Mouse (Mus musculus): ENCODE data around the gene Arhgdia. TPM values are rescaled to one million over a fixed set of nuclear protein-coding genes. Genes with fewer than 3 reads are reported as not detected.
A peak's percentile ranks its signal among the peaks of the same experiment; 100 is the strongest.

Arhgdia gene
- polyA plus RNA-seq, 1 experiment = 269 TPM

- Histone ChIP-seq H3K9ac (ENCODE audit: low read depth, poor library complexity, severe bottlenecking) (no peak overlapping the region), H3K27ac (ENCODE audit: insufficient read depth, low read length) (no peak overlapping the region), H3K4me1 (ENCODE audit: control insufficient read depth, insufficient read depth, low read length) (no peaks in the 10 kb centered on the region), H3K27me3 (ENCODE audit: control insufficient read depth, insufficient read depth, low read length, poor library complexity, severe bottlenecking) (0 out of 2 replicates have a peak, but pooled peaks cover 1% of the 10 kb centered on the region), H3K36me3 (ENCODE audit: control insufficient read depth, insufficient read depth, low read length, poor library complexity, severe bottlenecking) (no peaks in the 10 kb centered on the region), H3K9me3 (replicated peaks; ENCODE audit: control insufficient read depth, insufficient read depth, low read length, poor library complexity, severe bottlenecking) (no peaks in the 10 kb centered on the region), H3K4me3 (ENCODE audit: low read depth, low read length) (no peak overlapping the region)
- no peak for TF ChIP-seq EP300 (IDR thresholded peaks at IDR 0.05; ENCODE audit: insufficient read depth, low read depth, low read length)
Observed at GRCm38 (mm10) chr11:120534093-120534492, 47.3 kb downstream of the Arhgdia start.

GRCm38 (mm10) chr11:120531646-120532045 lies 49.8 kb downstream of the Arhgdia start:
- Histone ChIP-seq H3K4me3 (ENCODE audit: low read depth, low read length) (no peak overlapping the region), H3K27ac (ENCODE audit: insufficient read depth, low read length) (no peak overlapping the region), H3K36me3 (ENCODE audit: control insufficient read depth, insufficient read depth, low read length, poor library complexity, severe bottlenecking) (no peaks in the 10 kb centered on the region), H3K27me3 (ENCODE audit: control insufficient read depth, insufficient read depth, low read length, poor library complexity, severe bottlenecking) (0 out of 2 replicates have a peak, but pooled peaks cover 1% of the 10 kb centered on the region), H3K9ac (ENCODE audit: low read depth, poor library complexity, severe bottlenecking) (no peak overlapping the region), H3K9me3 (replicated peaks; ENCODE audit: control insufficient read depth, insufficient read depth, low read length, poor library complexity, severe bottlenecking) (no peaks in the 10 kb centered on the region), H3K4me1 (ENCODE audit: control insufficient read depth, insufficient read depth, low read length) (no peaks in the 10 kb centered on the region)
- TF ChIP-seq EP300 (IDR thresholded peaks at IDR 0.05; ENCODE audit: insufficient read depth, low read depth, low read length) (no peak), POLR2A (IDR thresholded peaks at IDR 0.05; ENCODE audit: insufficient read depth, low read length) (no peak), CTCF (IDR thresholded peaks at IDR 0.05; ENCODE audit: low read depth, low read length) (no peak)

GRCm38 (mm10) chr11:120530085-120530964 lies 51.1 kb downstream of the Arhgdia start, which contains the start of gene Gcgr:
TSS of gene Gcgr (plus strand) at chr11:120530699.
- Histone ChIP-seq H3K27me3 (ENCODE audit: control insufficient read depth, insufficient read depth, low read length, poor library complexity, severe bottlenecking) (0 out of 2 replicates have a peak, but pooled peaks cover 1% of the 10 kb centered on the region), H3K9ac (ENCODE audit: low read depth, poor library complexity, severe bottlenecking) (peak within 1 kb of the TSS; percentile 50), H3K27ac (ENCODE audit: insufficient read depth, low read length) (no peak within 1 kb of the TSS)

GRCm38 (mm10) chr11:120528903-120529302 lies 52.5 kb downstream of the Arhgdia start:
- 0 out of 2 replicates have a peak, but pooled peaks cover 1% of the 10 kb centered on the region for H3K27me3 ChIP-seq (ENCODE audit: control insufficient read depth, insufficient read depth, low read length, poor library complexity, severe bottlenecking)
- no peaks in the 10 kb centered on the region for H3K4me1 ChIP-seq (ENCODE audit: control insufficient read depth, insufficient read depth, low read length)
- H3K9ac ChIP-seq (ENCODE audit: low read depth, poor library complexity, severe bottlenecking) = no peak overlapping the region
- no peak overlapping the region for H3K27ac ChIP-seq (ENCODE audit: insufficient read depth, low read length)
- TF ChIP-seq CTCF (IDR thresholded peaks at IDR 0.05; ENCODE audit: low read depth, low read length) = no peak
- no peak for TF ChIP-seq POLR2A (IDR thresholded peaks at IDR 0.05; ENCODE audit: insufficient read depth, low read length)
- no peak for TF ChIP-seq EP300 (IDR thresholded peaks at IDR 0.05; ENCODE audit: insufficient read depth, low read depth, low read length)
- H3K9me3 ChIP-seq (replicated peaks; ENCODE audit: control insufficient read depth, insufficient read depth, low read length, poor library complexity, severe bottlenecking) = no peaks in the 10 kb centered on the region
- no peak overlapping the region for H3K4me3 ChIP-seq (ENCODE audit: low read depth, low read length)
- H3K36me3 ChIP-seq (ENCODE audit: control insufficient read depth, insufficient read depth, low read length, poor library complexity, severe bottlenecking) = no peaks in the 10 kb centered on the region

More at GRCm38 (mm10) chr11:120530085-120530964, 51.1 kb downstream of the Arhgdia start, which contains the start of gene Gcgr:
- Histone ChIP-seq H3K9me3 (replicated peaks; ENCODE audit: control insufficient read depth, insufficient read depth, low read length, poor library complexity, severe bottlenecking) (no peaks in the 10 kb centered on the region), H3K4me3 (ENCODE audit: low read depth, low read length) (peak within 1 kb of the TSS; percentile 59), H3K4me1 (ENCODE audit: control insufficient read depth, insufficient read depth, low read length) (no peaks in the 10 kb centered on the region), H3K36me3 (ENCODE audit: control insufficient read depth, insufficient read depth, low read length, poor library complexity, severe bottlenecking) (no peaks in the 10 kb centered on the region)
- TF ChIP-seq POLR2A (IDR thresholded peaks at IDR 0.05; ENCODE audit: insufficient read depth, low read length) (no peak), EP300 (IDR thresholded peaks at IDR 0.05; ENCODE audit: insufficient read depth, low read depth, low read length) (no peak), CTCF (IDR thresholded peaks at IDR 0.05; ENCODE audit: low read depth, low read length) (no peak)

Other genes with a start within 250 kb of the Arhgdia start
- 2,484 and 2,505 TPM in 2 replicates for gene Actg1, start 233.1 kb downstream of the Arhgdia start, polyA plus RNA-seq (2011; ENCODE audit: insufficient read depth, insufficient read length, low read depth, missing spikeins)
- gene Fscn2, start 220.1 kb downstream of the Arhgdia start, polyA plus RNA-seq (2011; ENCODE audit: insufficient read depth, insufficient read length, low read depth, missing spikeins) = not detected in 2 replicates
- 13.2 and 15.2 TPM in 2 replicates for gene Faap100, start 202.9 kb downstream of the Arhgdia start, polyA plus RNA-seq (2011; ENCODE audit: insufficient read depth, insufficient read length, low read depth, missing spikeins)
- gene Nploc4, start 143.9 kb downstream of the Arhgdia start, polyA plus RNA-seq (2011; ENCODE audit: insufficient read depth, insufficient read length, low read depth, missing spikeins) = 66.9 and 77.2 TPM in 2 replicates
- not detected in 2 replicates for gene Tspan10, start 139.0 kb downstream of the Arhgdia start, polyA plus RNA-seq (2011; ENCODE audit: insufficient read depth, insufficient read length, low read depth, missing spikeins)
- gene Pde6g, start 128.1 kb downstream of the Arhgdia start, polyA plus RNA-seq (2011; ENCODE audit: insufficient read depth, insufficient read length, low read depth, missing spikeins) = 0.93 and 1.0 TPM in 2 replicates
- gene Oxld1, start 123.6 kb downstream of the Arhgdia start, polyA plus RNA-seq (2011; ENCODE audit: insufficient read depth, insufficient read length, low read depth, missing spikeins) = 5.8 and 6.1 TPM in 2 replicates
- 15.0 and 16.1 TPM in 2 replicates for gene Ccdc137, start 123.5 kb downstream of the Arhgdia start, polyA plus RNA-seq (2011; ENCODE audit: insufficient read depth, insufficient read length, low read depth, missing spikeins)
- gene Arl16, start 114.0 kb downstream of the Arhgdia start, polyA plus RNA-seq (2011; ENCODE audit: insufficient read depth, insufficient read length, low read depth, missing spikeins) = 10.7 and 11.0 TPM in 2 replicates
- gene Mrpl12, start 97.0 kb downstream of the Arhgdia start, polyA plus RNA-seq (2011; ENCODE audit: insufficient read depth, insufficient read length, low read depth, missing spikeins) = 83.6 and 90.5 TPM in 2 replicates
- 8.3 TPM in 2 replicates for gene Slc25a10, start 89.8 kb downstream of the Arhgdia start, polyA plus RNA-seq (2011; ENCODE audit: insufficient read depth, insufficient read length, low read depth, missing spikeins)
- gene Gcgr, start 50.9 kb downstream of the Arhgdia start, polyA plus RNA-seq (2011; ENCODE audit: insufficient read depth, insufficient read length, low read depth, missing spikeins) = 0.65 TPM in 1 of 2 replicates, not detected in the other
- gene Mcrip1, start 31.9 kb downstream of the Arhgdia start, polyA plus RNA-seq (2011; ENCODE audit: insufficient read depth, insufficient read length, low read depth, missing spikeins) = 46.4 and 53.4 TPM in 2 replicates
- not detected in 2 replicates for gene Ppp1r27, start 30.5 kb downstream of the Arhgdia start, polyA plus RNA-seq (2011; ENCODE audit: insufficient read depth, insufficient read length, low read depth, missing spikeins)
- gene P4hb, start 8.4 kb downstream of the Arhgdia start, polyA plus RNA-seq (2011; ENCODE audit: insufficient read depth, insufficient read length, low read depth, missing spikeins) = 326 and 338 TPM in 2 replicates
- gene Alyref, start 16.7 kb upstream of the Arhgdia start, polyA plus RNA-seq (2011; ENCODE audit: insufficient read depth, insufficient read length, low read depth, missing spikeins) = 229 and 242 TPM in 2 replicates
- gene Anapc11, start 16.8 kb upstream of the Arhgdia start, polyA plus RNA-seq (2011; ENCODE audit: insufficient read depth, insufficient read length, low read depth, missing spikeins) = 84.0 and 100 TPM in 2 replicates
- gene Npb, start 26.9 kb upstream of the Arhgdia start, polyA plus RNA-seq (2011; ENCODE audit: insufficient read depth, insufficient read length, low read depth, missing spikeins) = not detected in 2 replicates
- 37.0 and 39.6 TPM in 2 replicates for gene Pcyt2, start 36.3 kb upstream of the Arhgdia start, polyA plus RNA-seq (2011; ENCODE audit: insufficient read depth, insufficient read length, low read depth, missing spikeins)
- gene Sirt7, start 43.6 kb upstream of the Arhgdia start, polyA plus RNA-seq (2011; ENCODE audit: insufficient read depth, insufficient read length, low read depth, missing spikeins) = 10.8 and 11.1 TPM in 2 replicates
- gene Mafg, start 52.0 kb upstream of the Arhgdia start, polyA plus RNA-seq (2011; ENCODE audit: insufficient read depth, insufficient read length, low read depth, missing spikeins) = 48.0 and 53.0 TPM in 2 replicates
- gene Pycr1, start 62.1 kb upstream of the Arhgdia start, polyA plus RNA-seq (2011; ENCODE audit: insufficient read depth, insufficient read length, low read depth, missing spikeins) = 41.7 and 55.3 TPM in 2 replicates
- not detected in 2 replicates for gene Myadml2, start 66.5 kb upstream of the Arhgdia start, polyA plus RNA-seq (2011; ENCODE audit: insufficient read depth, insufficient read length, low read depth, missing spikeins)
- 2.3 and 5.1 TPM in 2 replicates for gene Notum, start 79.6 kb upstream of the Arhgdia start, polyA plus RNA-seq (2011; ENCODE audit: insufficient read depth, insufficient read length, low read depth, missing spikeins)
- gene Aspscr1, start 91.3 kb upstream of the Arhgdia start, polyA plus RNA-seq (2011; ENCODE audit: insufficient read depth, insufficient read length, low read depth, missing spikeins) = 46.5 and 50.8 TPM in 2 replicates
- 38.0 and 45.3 TPM in 2 replicates for gene Cenpx, start 132.1 kb upstream of the Arhgdia start, polyA plus RNA-seq (2011; ENCODE audit: insufficient read depth, insufficient read length, low read depth, missing spikeins)
- gene Lrrc45, start 132.3 kb upstream of the Arhgdia start, polyA plus RNA-seq (2011; ENCODE audit: insufficient read depth, insufficient read length, low read depth, missing spikeins) = 7.3 and 9.8 TPM in 2 replicates
- gene Rac3, start 139.8 kb upstream of the Arhgdia start, polyA plus RNA-seq (2011; ENCODE audit: insufficient read depth, insufficient read length, low read depth, missing spikeins) = 16.6 and 20.7 TPM in 2 replicates
- 54.3 and 68.2 TPM in 2 replicates for gene Dcxr, start 145.7 kb upstream of the Arhgdia start, polyA plus RNA-seq (2011; ENCODE audit: insufficient read depth, insufficient read length, low read depth, missing spikeins)
- not detected in 2 replicates for gene Cbr2, start 150.5 kb upstream of the Arhgdia start, polyA plus RNA-seq (2011; ENCODE audit: insufficient read depth, insufficient read length, low read depth, missing spikeins)
- gene Hmga1b, start 181.2 kb upstream of the Arhgdia start, polyA plus RNA-seq (2011; ENCODE audit: insufficient read depth, insufficient read length, low read depth, missing spikeins) = 56.2 and 85.9 TPM in 2 replicates
- gene Rfng, start 202.6 kb upstream of the Arhgdia start, polyA plus RNA-seq (2011; ENCODE audit: insufficient read depth, insufficient read length, low read depth, missing spikeins) = 8.9 and 9.3 TPM in 2 replicates
- 92.0 and 95.2 TPM in 2 replicates for gene Gps1, start 202.6 kb upstream of the Arhgdia start, polyA plus RNA-seq (2011; ENCODE audit: insufficient read depth, insufficient read length, low read depth, missing spikeins)
- gene Dus1l, start 214.8 kb upstream of the Arhgdia start, polyA plus RNA-seq (2011; ENCODE audit: insufficient read depth, insufficient read length, low read depth, missing spikeins) = 56.7 and 66.9 TPM in 2 replicates
- 114 and 127 TPM in 2 replicates for gene Fasn, start 242.9 kb upstream of the Arhgdia start, polyA plus RNA-seq (2011; ENCODE audit: insufficient read depth, insufficient read length, low read depth, missing spikeins)